Mouse (Mus musculus) mouse trophoblast stem cell (cell line): Measurements from ENCODE around the gene Morc2b.
"Not testable (repeated sequence)": the region's sequence is repeated elsewhere in the genome, so short reads cannot be mapped to it uniquely, and the experiment has no call there.

Experiments used
- in situ Hi-C, 2 experiments: fragments of 300-500 bp; cut with MseI, MboI; formaldehyde crosslinking; loops; 2 replicates in 1 of 2; 3 replicates in 1 of 2; pipeline ENCODE4 v1.15.1; 2025

Gene Morc2b

GRCm38 (mm10) chr17:33139261-33139820 lies at the start of gene Morc2b:
TSS of gene Morc2b (minus strand) at chr17:33139683.
- in situ Hi-C loops: no loop called here

GRCm38 (mm10) chr17:33168147-33168546 lies 28.7 kb upstream of the Morc2b start, which contains the start of gene Olfr55:
TSS of gene Olfr55 (plus strand) at chr17:33168447.
- in situ Hi-C loops: not testable (repeated sequence)

- in situ Hi-C loops: no loop called here
Observed at GRCm38 (mm10) chr17:33126257-33126656, 13.2 kb downstream of the Morc2b start.

GRCm38 (mm10) chr17:33124546-33124945 lies 14.9 kb downstream of the Morc2b start:
- in situ Hi-C loops: no loop called here

- in situ Hi-C loops: no loop called here
Observed at GRCm38 (mm10) chr17:33097396-33097795, 42.1 kb downstream of the Morc2b start.

GRCm38 (mm10) chr17:33092391-33093193 lies 46.9 kb downstream of the Morc2b start:
- in situ Hi-C loops: no loop called here

GRCm38 (mm10) chr17:33091630-33092029 lies 47.9 kb downstream of the Morc2b start:
- in situ Hi-C loops: no loop called here

GRCm38 (mm10) chr17:33089220-33089949 lies 50.1 kb downstream of the Morc2b start, which contains the start of gene Zfp563:
TSS of gene Zfp563 (plus strand) at chr17:33089310.
- in situ Hi-C loops: no loop called here

- in situ Hi-C loops: no loop called here
Observed at GRCm38 (mm10) chr17:33067958-33068357, 71.5 kb downstream of the Morc2b start, which contains the start of gene 4921501E09Rik. TSS of gene 4921501E09Rik (minus strand) at chr17:33068058.
